Mouse (Mus musculus): ENCODE results near the gene Rnase12.
A peak's percentile ranks its signal among the peaks of the same experiment; 100 is the strongest.
"Not testable (repeated sequence)": the region's sequence is repeated elsewhere in the genome, so short reads cannot be mapped to it uniquely, and the experiment has no call there.

Rnase12 gene

DNA sequence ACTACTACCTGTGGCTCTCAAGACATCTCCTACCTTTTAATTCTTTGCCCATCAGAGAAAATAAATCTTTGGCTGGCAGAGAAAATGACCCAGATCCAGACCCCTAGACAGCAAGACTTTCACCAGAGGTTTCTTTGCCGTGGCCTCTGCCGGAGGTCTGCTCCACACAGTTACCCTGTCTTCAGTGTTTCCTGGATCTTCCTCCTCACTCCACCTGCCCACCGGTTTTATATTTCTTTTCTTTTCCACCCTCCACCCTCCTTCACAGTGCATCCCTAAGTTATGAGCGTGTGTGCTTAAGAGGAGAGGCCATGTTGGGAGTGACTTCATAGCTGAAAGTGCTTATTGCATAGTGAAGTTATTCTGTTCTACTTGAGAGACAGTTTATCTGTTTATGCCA lies 34.0 kb downstream of the Rnase12 start:
- DNase-seq (ENCODE audit: low spot score in 2 of 2) = no peak

DNA sequence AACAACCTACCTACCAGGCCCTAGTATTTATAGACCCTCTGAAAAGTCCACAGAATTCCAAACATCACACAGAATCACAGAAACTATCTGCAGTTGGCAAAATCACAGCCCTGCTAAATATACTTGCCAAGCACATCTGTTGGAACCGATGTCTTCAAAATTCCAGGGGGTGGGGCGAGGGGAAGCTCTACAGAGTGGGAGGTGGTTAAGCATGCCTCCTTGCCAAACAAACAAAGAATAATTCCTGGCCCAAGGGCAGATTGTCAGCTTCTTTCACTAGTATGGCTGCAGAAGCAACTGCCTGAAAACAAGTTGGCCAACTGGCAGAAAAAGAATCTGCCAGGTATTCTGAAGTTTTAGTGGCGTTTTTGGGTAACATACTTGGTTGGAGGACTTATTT lies 40.2 kb downstream of the Rnase12 start:
- DNase-seq (ENCODE audit: low spot score in 2 of 2) = no peak

DNA sequence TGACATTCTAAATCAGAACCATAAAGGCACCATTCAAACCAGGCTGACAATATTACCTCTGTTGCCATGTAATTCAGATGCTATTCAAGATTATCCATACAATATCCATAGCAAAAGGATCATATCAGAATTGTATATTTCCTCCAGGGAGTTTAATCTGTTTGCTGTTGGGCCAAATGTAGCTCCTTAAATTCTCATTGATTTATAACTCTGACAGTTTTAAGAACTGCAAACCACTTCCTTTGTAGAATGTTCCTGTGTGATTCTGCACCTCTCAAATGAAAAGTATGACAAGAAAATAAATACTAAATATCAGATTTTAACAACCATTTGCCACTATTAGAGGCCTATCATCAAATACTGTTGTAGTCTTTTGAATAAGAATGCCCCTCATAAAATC lies 41.7 kb downstream of the Rnase12 start:
- DNase-seq (ENCODE audit: low spot score in 2 of 2) = no peak

DNA sequence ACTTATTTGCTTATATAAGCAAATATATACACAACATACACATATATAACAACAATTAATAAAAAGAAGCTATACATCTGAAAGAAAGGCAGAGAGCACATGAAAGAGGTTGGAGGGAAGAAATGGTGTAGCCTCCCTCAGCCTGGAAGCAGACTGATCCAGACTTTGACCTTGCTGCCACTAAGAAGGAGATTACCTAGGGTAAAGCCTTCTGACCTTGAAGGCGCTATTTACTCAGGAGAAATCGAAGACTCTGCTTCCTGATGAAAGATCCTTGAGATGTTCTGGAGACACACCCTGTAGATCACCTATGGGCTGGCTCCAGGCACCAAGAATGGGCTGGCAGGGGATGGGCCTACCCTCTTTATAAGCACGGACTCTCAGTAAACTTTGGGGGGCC lies 42.7 kb downstream of the Rnase12 start:
- DNase-seq (ENCODE audit: low spot score in 2 of 2) = not testable (repeated sequence)

DNA sequence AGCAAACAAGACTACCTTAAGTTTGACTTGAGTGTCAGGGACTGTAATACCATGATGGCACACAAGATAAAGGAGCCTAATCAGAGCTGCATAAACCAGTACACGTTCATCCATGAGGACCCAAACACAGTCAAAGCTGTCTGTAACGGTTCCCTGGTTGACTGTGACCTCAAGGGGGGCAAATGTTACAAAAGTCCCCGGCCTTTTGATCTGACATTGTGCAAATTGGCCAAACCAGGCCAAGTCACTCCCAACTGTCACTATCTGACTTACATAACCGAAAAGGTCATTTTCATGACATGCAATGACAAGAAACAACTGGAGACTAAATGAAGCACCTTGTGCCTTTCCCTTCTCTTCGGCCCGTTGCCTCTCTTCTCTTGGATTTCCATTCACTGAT lies 47.9 kb downstream of the Rnase12 start:
- no peak for DNase-seq (ENCODE audit: low spot score in 2 of 2)

DNA sequence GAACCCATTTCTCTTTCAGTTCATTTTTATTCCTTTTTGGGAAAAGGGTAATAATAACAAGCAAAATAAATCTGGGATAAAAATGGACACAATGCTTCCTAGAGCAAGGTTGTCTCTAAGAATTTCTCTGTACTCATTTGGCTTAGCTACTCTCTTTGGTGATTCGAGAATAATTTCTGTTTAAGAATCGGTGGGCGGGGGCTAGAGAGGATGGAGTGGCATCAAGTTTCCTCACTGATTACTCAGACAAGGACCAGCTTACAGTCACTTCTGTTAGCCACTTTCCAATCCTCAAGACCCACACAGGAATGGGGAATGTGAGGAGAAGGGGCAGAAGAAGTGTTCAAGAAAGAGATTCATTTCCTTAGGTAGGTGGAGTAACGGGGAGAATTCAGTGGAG lies 48.7 kb downstream of the Rnase12 start:
- no peak for DNase-seq (ENCODE audit: low spot score in 2 of 2)

DNA sequence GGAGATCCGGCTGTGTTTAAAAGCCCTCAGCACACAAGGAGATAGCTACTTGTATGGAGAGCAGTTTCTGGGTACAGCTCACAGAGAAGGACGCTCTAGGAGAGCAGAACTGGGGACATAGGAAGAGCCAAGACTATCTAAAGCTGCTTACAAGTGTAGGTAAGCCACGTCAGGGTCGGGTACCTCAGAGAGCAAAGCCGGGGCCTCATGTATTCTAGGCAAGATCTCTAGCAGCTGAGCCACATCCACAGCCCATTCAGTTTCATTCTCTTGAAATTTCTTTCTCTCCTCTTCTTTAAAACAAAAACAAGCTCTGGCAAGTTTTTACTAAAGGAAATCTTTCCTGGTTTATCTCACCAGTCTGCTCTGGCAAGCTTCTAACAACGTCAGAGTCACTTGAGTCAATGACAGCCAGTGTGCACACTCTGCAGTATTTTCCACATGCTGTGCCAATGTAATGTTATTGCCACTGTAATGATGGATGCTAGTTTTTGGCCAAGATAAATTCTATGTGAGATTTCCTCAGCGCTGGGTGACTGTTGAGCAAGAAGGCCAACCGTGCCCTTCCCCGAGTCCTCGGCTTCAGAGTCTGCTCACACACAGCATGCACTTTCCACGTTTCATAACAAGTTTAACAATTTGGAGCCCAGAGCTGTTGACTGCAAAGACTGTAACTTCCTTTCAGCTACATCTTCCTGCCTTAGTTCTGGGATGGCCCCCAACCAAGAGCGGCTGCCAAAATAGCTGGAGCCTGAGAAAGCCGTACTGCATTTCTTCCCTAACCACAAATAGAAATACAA lies 49.3 kb downstream of the Rnase12 start:
- DNase-seq (ENCODE audit: low spot score in 2 of 2) = peak; percentile 38 to 59

DNA sequence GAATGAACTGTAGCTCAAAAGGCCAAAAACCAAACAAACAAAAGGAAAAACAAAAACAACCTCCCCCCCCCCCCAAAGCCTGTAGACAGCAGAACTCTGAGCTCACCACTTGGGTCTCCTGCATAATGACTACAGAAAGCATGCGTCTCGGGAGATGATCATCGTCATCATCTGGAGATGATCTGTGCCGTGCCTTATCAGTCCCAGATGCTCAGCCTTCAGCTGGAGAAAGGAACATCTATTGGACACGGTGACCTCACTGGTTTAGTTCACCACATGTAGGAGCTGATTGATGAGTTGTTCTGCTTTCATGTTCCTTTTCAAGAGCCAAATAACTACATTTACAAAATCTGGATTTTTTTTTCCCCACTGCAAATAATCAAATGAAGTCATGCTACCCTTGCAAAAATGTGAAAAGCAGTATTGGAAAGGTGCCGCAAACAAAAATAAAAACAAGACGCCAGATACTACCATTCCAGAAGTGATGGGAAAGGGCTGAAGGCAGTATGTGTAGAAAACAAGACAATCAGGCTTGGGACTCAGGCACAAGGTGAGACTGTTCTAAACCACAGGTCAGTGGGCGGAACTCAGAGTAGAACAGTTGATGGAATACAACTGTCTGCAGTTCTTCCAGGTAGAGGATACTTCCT lies 50.2 kb downstream of the Rnase12 start, which contains the start of gene Rnase10:
TSS of gene Rnase10 (plus strand) at position 600 of the 650 bp plus-strand sequence.
- DNase-seq (ENCODE audit: low spot score in 2 of 2) = no peak
